Mouse (Mus musculus): ENCODE results near the gene Olfr767. TPM values are rescaled to one million over a fixed set of nuclear protein-coding genes. Genes with fewer than 3 reads are reported as not detected.
"Not testable (repeated sequence)": the region's sequence is repeated elsewhere in the genome, so short reads cannot be mapped to it uniquely, and the experiment has no call there.

Olfr767 gene
- total RNA-seq (2014; rRNA removed), result not detected in 2 replicates
- not detected in 2 replicates for polyA plus RNA-seq (2012; rRNA removed)

DNA sequence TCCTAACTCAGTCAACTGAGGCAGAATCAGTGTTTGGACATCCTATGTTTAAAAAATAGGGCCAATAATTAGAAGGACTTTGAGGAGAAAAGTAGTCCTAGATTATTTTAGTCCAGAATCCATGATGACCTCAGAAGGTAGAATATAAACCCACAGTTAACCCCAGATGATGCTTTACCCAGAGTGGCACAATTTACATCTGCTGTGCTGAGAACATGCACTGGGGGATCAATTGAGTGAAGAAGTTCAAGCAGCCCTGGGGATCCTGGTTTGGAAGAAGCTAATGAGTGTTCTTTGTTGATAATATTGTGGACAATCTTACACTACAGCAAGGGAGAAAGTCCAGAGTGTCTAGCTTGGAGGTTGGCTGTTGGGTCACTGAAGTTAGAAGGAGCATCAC lies at the start of gene Olfr767:
Olfr767 (minus strand) TSS at position 101 of the 400 bp plus-strand sequence.
- not testable (repeated sequence) for H3K79me2 ChIP-seq (ENCODE audit: control insufficient read depth, insufficient read depth, low read length); H3K27me3 ChIP-seq (ENCODE audit: control insufficient read depth, insufficient read depth, low read length); H3K9ac ChIP-seq (ENCODE audit: low read depth, low read length); H3K4me1 ChIP-seq (ENCODE audit: control insufficient read depth, insufficient read depth, low read length); H3K4me3 ChIP-seq (ENCODE audit: insufficient read depth, low read depth, low read length); H3K36me3 ChIP-seq (ENCODE audit: control insufficient read depth, insufficient read depth, low read length); DNase-seq (ENCODE audit: extremely low read depth, low read depth, low spot score); H3K27ac ChIP-seq (replicated peaks; ENCODE audit: insufficient read depth, low read depth, low read length)

DNA sequence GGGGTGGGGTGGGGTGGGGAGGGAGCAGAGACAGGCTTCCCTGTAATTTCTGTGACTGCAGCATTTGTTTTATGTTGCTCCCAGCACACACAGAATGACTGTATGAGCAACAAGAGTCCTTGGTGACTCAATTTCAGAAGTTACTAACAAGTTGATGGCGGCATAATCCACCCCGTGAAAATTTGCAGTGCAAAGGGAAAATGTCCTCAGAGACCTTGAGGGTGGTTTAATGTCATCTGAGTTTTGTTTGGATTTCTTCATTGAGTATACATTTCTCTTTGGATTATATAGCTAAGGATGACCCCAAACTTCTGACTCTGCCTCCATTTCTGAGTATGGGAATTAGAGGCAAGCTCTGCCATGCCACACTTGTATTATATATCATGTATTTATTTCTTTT lies 35.1 kb upstream of the Olfr767 start, which contains the start of gene Olfr769:
Olfr769 (minus strand) TSS at position 101 of the 400 bp plus-strand sequence.
- Histone ChIP-seq H3K27me3 (ENCODE audit: control insufficient read depth, insufficient read depth, low read length) (no peaks in the 10 kb centered on the region), H3K79me2 (ENCODE audit: control insufficient read depth, insufficient read depth, low read length) (no peaks in the 10 kb centered on the region), H3K36me3 (ENCODE audit: control insufficient read depth, insufficient read depth, low read length) (no peaks in the 10 kb centered on the region), H3K9ac (ENCODE audit: low read depth, low read length) (no peak within 1 kb of the TSS), H3K4me1 (ENCODE audit: control insufficient read depth, insufficient read depth, low read length) (no peaks in the 10 kb centered on the region), H3K27ac (replicated peaks; ENCODE audit: insufficient read depth, low read depth, low read length) (no peak within 1 kb of the TSS), H3K4me3 (ENCODE audit: insufficient read depth, low read depth, low read length) (no peak within 1 kb of the TSS)
- 83% methylated on average over 2 of the region's 2 CpGs for WGBS
- TF ChIP-seq CTCF (IDR thresholded peaks at IDR 0.05; ENCODE audit: low read depth, low read length) (no peak), POLR2A (IDR thresholded peaks at IDR 0.05; ENCODE audit: extremely low read depth, insufficient read depth, low read length) (no peak)
- no peak for DNase-seq (ENCODE audit: extremely low read depth, low read depth, low spot score)

DNA sequence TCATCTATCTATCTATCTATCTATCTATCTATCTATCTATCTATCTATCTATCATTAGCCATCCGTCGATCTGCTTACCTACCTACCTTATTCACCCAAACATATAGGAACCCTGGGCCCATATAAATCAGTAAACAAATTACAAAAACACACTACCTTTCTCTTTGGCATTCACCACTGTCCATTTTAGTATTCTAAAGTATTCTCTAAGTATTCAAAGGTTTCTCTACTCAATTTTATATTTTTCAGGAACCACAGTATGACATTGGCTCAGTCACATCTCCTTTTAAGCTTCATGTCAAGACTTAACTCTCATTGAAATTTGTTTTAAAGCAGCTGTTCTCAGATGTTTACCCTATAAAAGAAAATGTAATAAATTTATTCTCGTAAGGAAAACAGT lies 32.4 kb upstream of the Olfr767 start:
- no peak overlapping the region for H3K4me3 ChIP-seq (ENCODE audit: insufficient read depth, low read depth, low read length)
- H3K9ac ChIP-seq (ENCODE audit: low read depth, low read length), result no peak overlapping the region
- H3K36me3 ChIP-seq (ENCODE audit: control insufficient read depth, insufficient read depth, low read length), result no peaks in the 10 kb centered on the region
- H3K4me1 ChIP-seq (ENCODE audit: control insufficient read depth, insufficient read depth, low read length), result no peaks in the 10 kb centered on the region
- no peak for DNase-seq (ENCODE audit: extremely low read depth, low read depth, low spot score)
- no peak overlapping the region for H3K27ac ChIP-seq (replicated peaks; ENCODE audit: insufficient read depth, low read depth, low read length)
- H3K27me3 ChIP-seq (ENCODE audit: control insufficient read depth, insufficient read depth, low read length), result no peaks in the 10 kb centered on the region
- WGBS, result 88% methylated on average over 3 of the region's 3 CpGs
- H3K79me2 ChIP-seq (ENCODE audit: control insufficient read depth, insufficient read depth, low read length), result no peaks in the 10 kb centered on the region
- TF ChIP-seq POLR2A (IDR thresholded peaks at IDR 0.05; ENCODE audit: extremely low read depth, insufficient read depth, low read length) (no peak), CTCF (IDR thresholded peaks at IDR 0.05; ENCODE audit: low read depth, low read length) (no peak)

DNA sequence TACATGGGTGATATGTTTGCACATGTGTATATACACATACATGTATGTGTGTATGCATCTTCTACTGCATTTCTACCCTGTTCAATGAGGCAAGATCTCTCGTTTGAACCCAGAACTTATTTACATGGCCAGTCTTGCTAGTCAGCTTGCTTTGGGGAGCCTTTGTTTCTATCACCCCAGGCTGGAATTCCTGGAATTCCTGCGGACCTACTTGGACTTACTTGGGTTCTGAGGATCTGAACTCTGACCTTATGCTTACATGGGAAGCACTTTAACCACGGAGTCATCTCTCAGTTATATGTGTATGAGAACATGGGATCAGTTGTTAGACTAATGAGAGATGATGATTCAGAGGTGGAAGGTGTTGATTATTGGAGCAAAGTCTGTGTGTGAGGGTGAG lies 18.5 kb upstream of the Olfr767 start:
- H3K79me2 ChIP-seq (ENCODE audit: control insufficient read depth, insufficient read depth, low read length), result no peaks in the 10 kb centered on the region
- WGBS, result 42% methylated on average over 3 of the region's 3 CpGs
- H3K27me3 ChIP-seq (ENCODE audit: control insufficient read depth, insufficient read depth, low read length), result no peaks in the 10 kb centered on the region
- H3K4me1 ChIP-seq (ENCODE audit: control insufficient read depth, insufficient read depth, low read length), result no peaks in the 10 kb centered on the region
- no peak overlapping the region for H3K4me3 ChIP-seq (ENCODE audit: insufficient read depth, low read depth, low read length)
- no peak for DNase-seq (ENCODE audit: extremely low read depth, low read depth, low spot score)
- H3K36me3 ChIP-seq (ENCODE audit: control insufficient read depth, insufficient read depth, low read length), result no peaks in the 10 kb centered on the region
- TF ChIP-seq POLR2A (IDR thresholded peaks at IDR 0.05; ENCODE audit: extremely low read depth, insufficient read depth, low read length) (no peak), CTCF (IDR thresholded peaks at IDR 0.05; ENCODE audit: low read depth, low read length) (no peak)
- no peak overlapping the region for H3K27ac ChIP-seq (replicated peaks; ENCODE audit: insufficient read depth, low read depth, low read length)
- H3K9ac ChIP-seq (ENCODE audit: low read depth, low read length), result no peak overlapping the region

DNA sequence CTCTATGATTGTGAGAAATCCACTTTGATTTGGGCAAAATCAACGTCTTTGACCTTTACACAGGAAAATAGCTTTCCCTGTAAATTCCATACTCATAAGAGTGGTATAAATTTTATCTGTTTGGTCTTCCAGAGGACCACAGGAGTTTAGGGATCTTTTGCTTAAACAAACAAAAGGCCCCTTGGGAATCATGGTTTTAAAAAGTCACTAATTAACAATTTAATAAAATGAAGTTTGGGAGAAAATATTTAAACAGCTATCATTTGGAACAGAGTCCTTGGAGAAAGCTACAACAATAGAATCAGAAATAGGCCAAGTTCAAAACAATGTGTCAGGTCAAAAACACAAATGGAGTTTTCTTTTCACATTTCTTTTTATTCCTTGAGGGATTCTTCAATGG lies 16.6 kb upstream of the Olfr767 start, which contains the start of gene Olfr768:
Olfr768 (minus strand) TSS at position 101 of the 400 bp plus-strand sequence.
- Histone ChIP-seq H3K27me3 (ENCODE audit: control insufficient read depth, insufficient read depth, low read length) (no peaks in the 10 kb centered on the region), H3K9ac (ENCODE audit: low read depth, low read length) (no peak within 1 kb of the TSS), H3K79me2 (ENCODE audit: control insufficient read depth, insufficient read depth, low read length) (no peaks in the 10 kb centered on the region), H3K36me3 (ENCODE audit: control insufficient read depth, insufficient read depth, low read length) (no peaks in the 10 kb centered on the region), H3K4me3 (ENCODE audit: insufficient read depth, low read depth, low read length) (no peak within 1 kb of the TSS), H3K27ac (replicated peaks; ENCODE audit: insufficient read depth, low read depth, low read length) (no peak within 1 kb of the TSS), H3K4me1 (ENCODE audit: control insufficient read depth, insufficient read depth, low read length) (no peaks in the 10 kb centered on the region)
- TF ChIP-seq POLR2A (IDR thresholded peaks at IDR 0.05; ENCODE audit: extremely low read depth, insufficient read depth, low read length), result no peak
- TF ChIP-seq CTCF (IDR thresholded peaks at IDR 0.05; ENCODE audit: low read depth, low read length), result no peak
- DNase-seq (ENCODE audit: extremely low read depth, low read depth, low spot score), result no peak
- WGBS, result 73% methylated on average over 1 of the region's 1 CpGs

DNA sequence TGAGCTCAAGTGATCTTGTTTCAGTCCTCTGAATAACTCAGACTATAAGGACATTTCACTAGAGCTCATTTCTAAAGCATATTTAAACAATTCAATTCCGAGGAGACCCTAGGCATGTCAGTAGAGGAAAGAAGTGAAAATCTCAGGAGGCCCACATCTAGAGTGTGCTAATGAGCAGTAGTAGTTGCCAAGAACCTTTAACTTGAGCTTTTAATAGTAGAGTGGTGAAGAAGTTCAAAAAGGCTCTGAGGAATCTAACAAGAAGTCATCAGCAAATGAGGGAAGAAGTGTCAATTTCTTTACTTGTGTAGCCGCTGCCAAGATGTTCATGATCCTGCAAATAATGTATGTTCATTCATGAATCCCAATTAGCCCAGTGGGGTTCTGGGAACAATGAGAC lies 13.8 kb downstream of the Olfr767 start, which contains the start of gene Olfr766-ps1:
Olfr766-ps1 (minus strand) TSS at position 101 of the 400 bp plus-strand sequence.
- no peaks in the 10 kb centered on the region for H3K79me2 ChIP-seq (ENCODE audit: control insufficient read depth, insufficient read depth, low read length)
- no peaks in the 10 kb centered on the region for H3K27me3 ChIP-seq (ENCODE audit: control insufficient read depth, insufficient read depth, low read length)
- H3K9ac ChIP-seq (ENCODE audit: low read depth, low read length), result no peak within 1 kb of the TSS
- no peaks in the 10 kb centered on the region for H3K4me1 ChIP-seq (ENCODE audit: control insufficient read depth, insufficient read depth, low read length)
- H3K4me3 ChIP-seq (ENCODE audit: insufficient read depth, low read depth, low read length), result no peak within 1 kb of the TSS
- no peak within 1 kb of the TSS for H3K27ac ChIP-seq (replicated peaks; ENCODE audit: insufficient read depth, low read depth, low read length)
- TF ChIP-seq CTCF (IDR thresholded peaks at IDR 0.05; ENCODE audit: low read depth, low read length) (no peak), POLR2A (IDR thresholded peaks at IDR 0.05; ENCODE audit: extremely low read depth, insufficient read depth, low read length) (no peak)
- H3K36me3 ChIP-seq (ENCODE audit: control insufficient read depth, insufficient read depth, low read length), result no peaks in the 10 kb centered on the region
- WGBS, result 72% methylated on average over 2 of the region's 2 CpGs
- no peak for DNase-seq (ENCODE audit: extremely low read depth, low read depth, low spot score)

DNA sequence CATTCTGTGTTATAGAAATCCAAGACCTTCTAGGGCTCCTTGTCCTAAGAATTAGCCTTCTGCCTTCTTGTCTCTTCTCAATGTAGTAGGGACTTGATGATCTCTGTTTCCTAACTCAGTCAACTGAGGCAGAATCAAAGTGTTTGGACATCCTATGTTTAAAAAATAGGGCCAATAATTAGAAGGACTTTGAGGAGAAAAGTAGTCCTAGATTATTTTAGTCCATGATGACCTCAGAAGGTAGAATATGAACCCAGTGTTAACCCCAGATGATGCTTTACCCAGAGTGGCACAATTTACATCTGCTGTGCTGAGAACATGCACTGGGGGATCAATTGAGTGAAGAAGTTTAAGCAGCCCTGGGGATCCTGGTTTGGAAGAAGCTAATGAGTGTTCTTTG lies 32.8 kb downstream of the Olfr767 start, which contains the start of gene Olfr765:
Olfr765 (minus strand) TSS at position 101 of the 400 bp plus-strand sequence.
- H3K4me3 ChIP-seq (ENCODE audit: insufficient read depth, low read depth, low read length); H3K36me3 ChIP-seq (ENCODE audit: control insufficient read depth, insufficient read depth, low read length); DNase-seq (ENCODE audit: extremely low read depth, low read depth, low spot score); H3K9ac ChIP-seq (ENCODE audit: low read depth, low read length); H3K27me3 ChIP-seq (ENCODE audit: control insufficient read depth, insufficient read depth, low read length); H3K79me2 ChIP-seq (ENCODE audit: control insufficient read depth, insufficient read depth, low read length); H3K4me1 ChIP-seq (ENCODE audit: control insufficient read depth, insufficient read depth, low read length); H3K27ac ChIP-seq (replicated peaks; ENCODE audit: insufficient read depth, low read depth, low read length): not testable (repeated sequence)

Measured in liver, adult 2 months (tissue).